Mouse (Mus musculus): ENCODE data around the gene 4930470P17Rik.

Gene 4930470P17Rik

DNA sequence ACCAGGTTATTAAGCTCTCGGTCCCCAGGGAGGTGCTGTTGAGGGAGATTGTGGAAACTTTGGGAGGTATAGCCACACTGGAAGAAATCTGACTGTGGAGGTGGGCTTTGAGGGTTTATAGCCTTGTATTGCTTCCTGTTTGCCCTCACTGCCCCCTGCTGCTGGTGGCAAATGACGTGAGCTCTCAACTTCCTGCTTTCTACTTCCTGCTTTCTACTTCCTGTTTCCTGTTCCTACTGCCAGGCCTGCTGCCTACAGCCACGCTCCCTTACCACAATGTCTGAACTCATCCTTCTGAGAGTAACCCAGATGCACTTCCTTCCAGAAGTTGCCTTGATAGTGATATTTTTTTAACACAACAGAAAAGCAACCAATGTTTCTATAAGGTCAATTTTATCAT, 24.3 kb downstream of the 4930470P17Rik start:
- no peak for DNase-seq

DNA sequence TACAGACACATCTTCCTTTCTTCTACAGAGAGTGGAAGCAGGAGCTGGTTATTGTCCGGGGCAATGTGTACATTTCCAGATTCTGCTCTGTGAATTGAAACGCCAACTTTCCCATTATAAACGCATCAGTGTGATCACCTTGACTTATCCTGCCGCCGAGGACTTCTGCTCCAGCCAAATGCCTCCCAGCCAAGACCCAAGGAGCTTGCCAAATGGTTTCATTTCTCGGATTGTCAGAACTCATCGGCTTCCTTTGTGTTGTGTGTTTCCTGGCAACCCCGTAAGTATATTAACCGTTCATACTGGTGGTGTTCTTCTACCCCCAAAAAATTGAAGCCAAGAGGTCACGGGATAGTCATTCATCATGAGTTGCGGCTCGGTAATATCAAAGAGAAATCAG, 25.7 kb downstream of the 4930470P17Rik start:
- no peak for DNase-seq

DNA sequence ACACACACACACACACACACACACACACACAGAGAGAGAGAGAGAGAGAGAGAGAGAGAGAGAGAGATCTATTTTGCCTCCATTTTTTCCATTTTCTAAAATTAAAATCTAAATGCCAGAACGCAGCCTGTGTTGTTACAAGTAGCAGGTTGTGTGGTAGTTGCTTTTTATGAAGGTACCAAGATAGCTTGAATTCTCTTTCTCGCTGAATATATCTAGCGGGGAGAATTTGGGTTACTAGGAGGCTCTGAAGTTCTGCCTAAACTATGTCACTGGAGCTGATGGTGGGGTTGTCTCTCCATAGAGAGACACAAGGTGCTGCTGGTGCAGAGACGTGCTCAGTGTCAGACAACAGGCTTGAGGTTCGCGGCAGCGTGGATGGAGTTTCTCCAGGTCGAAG, 36.8 kb downstream of the 4930470P17Rik start:
- DNase-seq = no peak

DNA sequence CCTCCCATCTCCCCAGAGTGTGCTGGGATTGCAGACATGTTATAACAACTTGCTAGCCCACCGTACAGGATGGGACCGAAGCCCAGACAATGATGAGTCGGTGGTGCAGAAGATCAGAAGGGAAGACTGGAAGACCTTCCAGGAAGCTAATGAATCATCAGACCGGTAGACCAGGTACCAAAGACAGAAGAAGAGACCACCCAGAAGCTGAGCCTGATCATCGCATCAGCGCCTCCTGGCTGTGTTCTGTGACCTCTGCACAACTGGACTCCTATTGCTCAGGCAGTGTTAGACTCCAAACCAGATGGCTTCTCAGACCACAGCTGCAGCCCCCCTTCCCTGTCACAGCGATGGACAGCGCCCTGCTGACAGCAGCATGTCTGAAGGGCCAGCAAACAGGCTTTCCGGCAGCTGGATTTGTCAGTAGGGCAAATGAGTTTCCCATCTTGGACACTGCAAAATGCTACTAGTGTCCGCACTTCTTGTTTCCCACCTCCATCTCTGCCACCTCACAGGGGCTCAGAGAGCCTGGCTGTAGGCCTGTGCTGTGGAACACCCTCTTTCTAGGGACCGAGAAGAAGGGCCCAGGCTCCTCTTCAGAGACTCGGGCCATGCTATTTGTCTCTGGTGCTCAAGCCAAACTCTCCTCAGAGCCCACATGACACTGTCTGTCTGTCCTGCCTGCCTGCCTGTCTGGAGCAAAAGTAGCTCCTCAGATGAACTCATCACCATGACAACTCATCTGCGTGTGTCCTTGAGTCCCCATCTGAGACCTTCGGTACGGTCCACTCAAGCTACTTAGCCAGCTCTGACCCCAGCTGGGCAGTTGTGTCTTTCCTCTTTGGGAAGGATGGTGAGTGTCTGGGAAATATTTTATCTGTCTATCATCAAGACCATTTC, 37.6 kb downstream of the 4930470P17Rik start:
- DNase-seq = no peak

DNA sequence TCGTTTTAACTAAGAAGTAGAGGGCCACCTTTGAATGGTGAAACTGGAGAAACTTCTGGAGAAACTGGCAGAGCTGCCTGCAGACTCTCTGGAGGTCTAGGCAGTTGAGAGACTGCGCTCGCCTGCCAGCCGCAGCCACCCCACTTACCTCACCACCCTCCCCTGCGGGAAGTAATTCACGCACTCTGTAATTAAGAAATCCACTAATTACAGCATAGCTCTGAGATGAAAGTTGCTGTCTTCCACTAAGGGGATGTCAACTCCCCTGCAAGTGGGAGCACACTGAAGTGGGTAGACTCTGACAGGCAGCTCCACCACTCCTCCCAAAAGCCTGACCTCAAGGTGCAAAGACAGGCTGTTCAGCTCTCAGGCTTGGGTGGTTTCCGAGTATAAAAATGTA, 49.7 kb downstream of the 4930470P17Rik start:
- no peak for DNase-seq

DNA sequence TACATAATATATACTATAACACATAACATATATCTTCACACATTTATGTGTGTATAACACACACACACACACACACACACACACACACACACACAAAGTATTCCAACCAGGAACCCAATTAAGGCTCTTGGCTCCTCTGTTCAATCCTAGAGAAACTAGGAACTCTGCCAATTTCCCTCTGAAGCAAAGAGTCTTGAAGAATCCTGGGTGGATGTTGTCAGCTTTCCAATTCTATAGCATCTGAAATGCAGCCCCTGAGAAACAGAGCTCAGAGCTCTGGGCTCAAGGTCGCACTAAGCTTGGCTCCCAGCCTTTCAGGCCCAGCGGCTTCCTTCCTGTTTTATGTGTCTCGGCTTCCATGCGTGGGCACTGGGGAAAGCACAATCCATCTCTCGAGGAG, 51.6 kb downstream of the 4930470P17Rik start:
- peak; percentile 22 to 26 for DNase-seq

DNA sequence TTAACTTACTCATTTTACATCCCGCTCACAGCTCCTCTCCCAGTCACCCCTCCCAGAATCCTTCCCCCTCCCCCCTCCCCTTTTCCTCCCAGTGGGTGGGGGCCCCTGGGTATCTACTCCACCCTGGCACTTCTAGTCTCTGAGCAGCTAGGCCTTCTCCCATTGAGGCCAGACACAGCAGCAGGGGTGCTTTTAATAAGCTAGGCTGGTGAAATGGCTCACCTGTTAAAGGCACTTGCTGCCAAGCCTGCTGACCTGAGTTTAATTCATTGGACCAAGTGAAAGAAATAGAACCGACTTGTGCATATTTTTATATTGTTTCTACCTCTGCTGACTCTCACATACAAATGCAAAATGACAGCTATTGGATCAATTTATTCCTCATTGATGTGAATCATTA, 52.7 kb downstream of the 4930470P17Rik start:
- DNase-seq = no peak

DNA sequence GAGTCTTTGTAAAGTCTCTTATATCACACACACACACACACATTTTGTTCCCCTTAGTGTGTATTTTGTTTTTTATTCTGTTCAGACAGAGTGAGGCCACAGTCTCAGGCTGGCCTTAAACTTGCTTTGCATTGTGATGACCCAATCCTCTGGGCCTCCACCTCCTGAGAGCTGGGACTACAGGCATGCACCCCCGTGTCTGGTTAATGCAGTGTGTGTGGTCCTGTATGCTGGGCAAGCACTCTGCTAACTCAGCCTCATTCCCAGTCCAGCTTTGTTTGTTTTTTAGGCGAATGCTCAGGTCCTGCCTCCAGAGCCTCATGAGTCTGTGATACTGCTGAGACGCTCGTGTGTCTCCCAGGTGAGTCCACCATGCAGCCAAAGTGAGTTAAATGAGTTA, 53.8 kb downstream of the 4930470P17Rik start:
- no peak for DNase-seq

DNA sequence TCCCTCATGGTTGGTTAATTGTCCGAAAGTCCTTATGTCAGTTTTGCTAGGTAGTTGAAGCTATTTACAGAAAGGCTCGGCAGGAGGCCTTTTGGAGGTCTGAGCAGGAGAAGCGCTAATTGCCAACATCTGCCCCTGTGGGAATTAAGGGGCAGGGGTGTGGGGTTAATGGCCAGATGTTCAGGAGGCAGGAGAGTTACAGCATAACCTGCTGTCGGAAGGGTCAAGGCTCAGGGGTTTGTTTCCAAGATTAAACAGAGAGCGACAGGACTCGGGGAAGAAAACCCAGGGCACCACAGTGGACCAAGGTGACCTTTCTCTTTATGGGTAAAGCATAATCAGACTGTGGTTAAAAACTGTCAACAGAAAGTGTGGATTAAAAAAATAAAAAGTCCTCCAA, 54.3 kb downstream of the 4930470P17Rik start:
- peak in 1 of 2 experiments; percentile 10 for DNase-seq

DNA sequence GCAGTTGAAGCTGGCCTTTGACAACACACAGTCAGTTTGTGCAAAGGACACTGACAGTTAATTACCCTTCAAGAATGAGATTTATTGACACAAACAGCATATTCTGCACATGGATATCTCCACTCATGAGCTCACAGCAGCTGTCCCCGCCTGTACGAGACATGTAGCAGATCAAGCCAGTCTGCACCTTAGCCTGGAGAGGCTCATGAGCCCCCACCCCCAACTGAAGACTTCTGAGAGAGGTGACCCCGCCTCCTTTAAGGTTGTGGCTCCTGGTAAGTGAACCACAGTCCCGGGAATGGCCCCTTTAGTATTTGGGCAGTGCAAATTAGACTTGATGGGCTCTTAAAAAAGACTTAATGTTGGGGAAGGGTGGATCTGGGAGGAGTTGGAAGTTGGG, 56.1 kb downstream of the 4930470P17Rik start:
- no peak for DNase-seq

DNA sequence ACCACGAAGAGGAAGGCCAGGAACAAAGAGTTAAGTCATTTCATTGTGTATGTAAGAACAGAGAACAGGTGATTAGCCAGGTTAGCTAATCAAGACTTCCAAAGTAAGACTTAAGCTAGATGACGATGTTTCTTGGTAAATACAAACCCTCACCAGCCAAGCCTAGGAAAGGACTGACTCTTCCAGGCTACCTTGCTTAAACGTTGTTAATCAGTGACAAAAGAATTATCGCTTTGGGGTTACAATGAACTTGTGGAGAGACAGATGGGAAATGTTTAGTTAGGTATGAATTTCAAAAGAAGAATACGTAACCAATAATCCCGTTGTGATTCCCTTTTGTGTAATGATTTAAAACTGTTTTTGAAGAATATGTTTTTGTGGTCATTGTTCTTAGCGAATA, 56.9 kb downstream of the 4930470P17Rik start:
- DNase-seq = no peak

DNA sequence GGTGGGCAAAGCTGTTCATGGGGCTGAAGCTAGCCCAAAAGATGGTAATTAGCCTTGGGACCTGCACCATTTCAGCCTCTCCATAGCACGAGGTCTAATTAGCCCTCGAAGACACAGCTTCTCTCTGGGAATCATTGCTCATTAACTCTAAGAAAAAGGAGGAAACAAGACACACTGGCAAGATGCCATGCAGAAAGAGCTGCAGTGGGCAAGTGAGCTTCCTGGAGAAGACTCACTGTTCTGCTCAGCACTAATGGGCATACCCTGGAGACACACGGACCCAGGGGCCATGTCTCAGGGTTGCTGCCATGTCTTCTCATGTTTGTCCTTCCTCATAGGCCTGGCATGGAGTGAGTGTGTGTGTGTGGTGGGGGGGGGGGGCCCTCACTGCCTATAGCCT, 57.7 kb downstream of the 4930470P17Rik start:
- DNase-seq = peak in 1 of 2 experiments; percentile 23

DNA sequence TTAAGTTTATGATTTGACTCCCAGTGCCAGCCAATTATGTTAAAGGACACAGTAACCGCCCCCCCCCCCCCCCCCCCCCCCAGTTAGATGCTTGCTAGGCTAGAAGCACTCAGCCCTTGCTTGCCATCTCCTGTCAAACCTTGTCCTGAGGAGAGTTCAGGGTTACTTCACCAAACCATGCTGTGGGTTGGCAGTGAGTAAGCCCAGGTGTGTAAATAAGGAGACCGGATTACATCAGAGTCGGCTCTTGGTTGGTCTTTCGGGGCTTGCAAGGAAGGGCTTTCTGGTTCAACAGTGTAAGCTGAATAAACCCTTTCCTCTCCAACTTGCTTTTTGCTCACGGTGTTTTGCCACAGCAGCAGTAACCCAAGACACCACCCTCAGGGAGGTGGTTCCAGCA, 58.2 kb downstream of the 4930470P17Rik start:
- no peak for DNase-seq

DNA sequence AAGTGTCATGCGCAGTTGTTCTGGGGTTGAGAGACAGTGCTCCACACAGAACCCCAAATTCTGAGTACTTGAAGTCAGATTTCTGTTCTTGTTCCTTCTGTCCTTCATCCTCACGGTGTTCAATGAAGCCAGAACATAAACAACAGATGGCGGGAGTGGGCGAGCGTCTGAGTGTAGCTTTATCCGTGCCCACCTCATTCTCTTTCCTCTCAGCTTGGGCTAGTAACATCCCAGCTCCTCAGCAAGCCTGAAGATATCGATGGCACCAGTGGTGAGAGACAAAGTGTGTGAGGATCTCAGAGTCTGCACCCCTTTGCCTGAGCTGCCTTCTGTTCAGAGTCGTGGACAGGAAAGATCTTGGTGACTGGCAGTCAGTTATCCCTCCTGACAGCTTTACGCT, 62.6 kb downstream of the 4930470P17Rik start:
- no peak for DNase-seq

DNA sequence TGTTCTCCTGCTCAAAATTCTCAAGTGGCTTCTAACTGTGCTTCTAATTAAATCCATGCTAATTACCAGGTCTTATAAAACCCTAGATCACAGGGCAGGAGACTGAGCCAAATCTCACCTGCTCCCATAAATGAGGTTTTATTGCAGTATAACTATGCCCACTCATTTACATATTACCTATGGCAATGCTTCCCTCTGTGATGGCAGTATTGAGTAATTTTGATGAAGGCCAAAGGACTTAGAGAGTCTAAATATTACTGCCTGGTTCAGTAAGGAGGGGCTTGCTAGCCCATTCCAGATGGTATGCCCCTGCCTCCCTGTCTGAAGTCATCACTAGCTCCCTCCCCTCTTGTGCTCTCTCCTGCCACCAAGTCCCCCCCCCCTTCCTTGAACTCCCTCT, 66.0 kb downstream of the 4930470P17Rik start:
- DNase-seq = no peak

DNA sequence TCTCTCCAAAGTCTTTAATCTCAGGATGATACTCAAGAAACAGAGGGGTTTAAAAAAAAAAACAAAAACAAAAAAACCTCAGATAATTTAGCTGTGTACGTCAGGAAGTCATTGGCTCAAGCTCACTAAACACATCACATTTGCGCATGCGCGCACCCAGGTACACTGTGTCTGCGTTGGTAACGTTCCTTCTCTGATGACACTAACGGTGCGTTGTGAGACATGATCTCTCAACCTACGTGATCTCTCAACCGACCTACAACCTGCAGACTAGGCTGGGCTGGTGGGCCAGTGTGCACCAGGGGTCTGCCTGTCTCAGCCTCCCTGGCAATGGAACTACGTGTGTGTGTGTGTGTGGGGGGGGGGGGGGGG, 67.0 kb downstream of the 4930470P17Rik start:
- DNase-seq = no peak

DNA sequence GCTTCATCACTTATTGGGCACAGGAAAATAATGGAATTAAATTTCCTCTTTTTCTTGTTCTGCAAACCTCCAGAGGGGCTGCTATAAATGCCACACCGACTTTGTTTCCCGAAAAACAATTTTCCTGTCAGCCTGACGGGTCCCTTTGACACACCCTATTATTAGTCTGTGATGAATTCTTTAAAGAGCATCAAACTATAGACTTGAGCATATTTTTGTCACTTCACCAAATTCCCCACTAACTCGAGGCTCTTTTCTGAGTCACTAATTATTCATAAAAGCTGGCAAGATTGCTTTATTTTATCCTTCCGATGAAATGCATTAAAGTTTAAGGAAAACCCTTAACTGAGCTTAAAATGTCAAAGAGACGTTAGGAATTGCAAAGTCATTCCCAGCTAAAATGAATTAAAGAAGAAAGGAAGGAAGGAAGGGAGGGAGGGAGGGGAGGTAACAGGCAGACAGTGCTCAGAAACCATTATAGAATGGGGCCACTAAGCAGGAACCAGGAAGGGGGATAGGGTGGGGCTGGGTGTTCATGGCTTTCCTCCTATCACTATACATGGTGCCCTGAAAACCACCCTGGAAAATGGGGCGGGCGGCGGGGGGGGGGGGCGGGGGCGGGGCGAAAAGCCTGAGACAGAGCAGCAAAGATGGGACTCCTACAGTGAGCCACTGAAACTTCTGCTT, 67.6 kb downstream of the 4930470P17Rik start:
- no peak for DNase-seq

DNA sequence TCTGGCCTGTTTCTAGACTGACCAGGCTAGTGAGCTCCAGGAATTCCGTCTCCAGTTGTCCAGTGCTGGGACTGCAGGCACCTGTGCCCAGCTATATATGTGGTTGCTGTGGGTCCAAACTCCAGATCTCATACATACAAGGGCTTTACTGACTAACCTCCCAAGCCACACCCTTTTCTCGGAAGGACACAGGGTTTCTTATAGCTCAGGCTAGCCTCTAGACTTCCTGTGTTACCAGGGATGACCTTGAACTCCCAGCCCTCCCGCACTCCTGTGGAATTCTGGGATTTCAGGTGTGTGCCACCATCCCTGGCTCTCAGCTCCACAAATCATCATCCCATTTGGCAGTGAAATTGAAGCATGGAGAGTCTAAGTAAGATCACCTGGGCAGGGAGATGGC, 71.6 kb downstream of the 4930470P17Rik start:
- DNase-seq = no peak

DNA sequence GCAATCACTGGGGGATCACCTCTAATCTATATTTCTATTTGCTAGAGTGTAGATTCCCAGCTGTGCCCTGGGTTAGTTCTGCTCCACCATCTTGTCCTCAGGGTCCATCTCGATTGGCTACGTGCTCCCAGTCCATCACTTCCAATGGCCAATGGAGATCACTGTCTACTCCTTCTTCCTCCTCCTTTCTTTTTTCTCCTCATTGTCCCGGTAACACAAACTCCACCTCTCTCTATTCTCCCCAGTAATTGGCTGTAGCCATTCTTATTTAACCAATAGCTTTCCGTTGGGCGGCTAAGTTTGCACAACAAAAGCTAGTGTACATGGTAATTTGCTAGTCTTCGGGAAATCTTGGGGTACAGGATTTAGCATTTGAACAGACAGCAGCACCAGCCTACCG, 72.1 kb downstream of the 4930470P17Rik start:
- DNase-seq = no peak

Data from kidney, postnatal 4 days (tissue).